Mouse (Mus musculus) bone marrow, adult 2 months (tissue): ENCODE measurements around the gene Akap12.

Experiments
- CTCF ChIP-seq: fragments of 200-500 bp; IDR thresholded peaks from 2 replicates; pipeline ENCODE4 v1.5.1; 2011; ENCODE audit warnings: low read length, control low read depth; ENCODE audit not compliant: control insufficient read depth, insufficient read depth
- POLR2A ChIP-seq: fragments of 200-500 bp; IDR thresholded peaks from 2 replicates; pipeline ENCODE4 v1.6.1; 2011; ENCODE audit warnings: low read depth, mild to moderate bottlenecking, control low read depth, low read length, borderline replicate concordance; ENCODE audit not compliant: control insufficient read depth

DNA sequence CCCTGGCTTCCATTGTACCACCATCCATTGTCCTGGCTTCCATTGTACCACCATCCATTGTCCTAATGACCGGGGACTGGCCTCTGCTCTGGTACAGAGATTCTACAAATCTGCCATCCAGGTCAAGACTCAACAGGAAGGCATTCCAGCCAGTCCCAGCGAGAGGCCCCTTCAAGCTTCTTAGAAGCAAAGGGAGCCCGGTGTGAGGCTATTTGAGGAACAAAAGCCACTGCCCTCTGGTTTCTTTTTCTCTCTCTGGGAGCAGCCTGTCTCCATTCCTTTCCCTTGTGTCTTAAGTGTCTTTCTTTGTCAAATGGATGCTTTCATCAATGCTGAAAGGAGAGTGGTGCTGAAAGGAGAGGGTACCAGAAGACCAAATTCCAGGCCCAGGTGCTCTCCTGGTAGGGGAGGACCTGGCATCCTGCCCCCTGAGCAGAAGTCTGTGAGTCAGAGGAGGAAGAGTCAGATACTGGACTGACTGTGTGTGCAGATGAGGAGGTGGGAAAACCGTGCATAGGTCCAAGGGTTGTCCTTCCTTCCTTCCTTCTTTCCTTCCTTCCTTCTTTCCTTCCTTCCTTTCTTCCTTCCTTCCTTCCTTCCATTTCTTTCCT is 16.8 kb upstream of the Akap12 start:
- TF ChIP-seq POLR2A (no peak), CTCF (no peak)
